In the genomic region with DNA sequence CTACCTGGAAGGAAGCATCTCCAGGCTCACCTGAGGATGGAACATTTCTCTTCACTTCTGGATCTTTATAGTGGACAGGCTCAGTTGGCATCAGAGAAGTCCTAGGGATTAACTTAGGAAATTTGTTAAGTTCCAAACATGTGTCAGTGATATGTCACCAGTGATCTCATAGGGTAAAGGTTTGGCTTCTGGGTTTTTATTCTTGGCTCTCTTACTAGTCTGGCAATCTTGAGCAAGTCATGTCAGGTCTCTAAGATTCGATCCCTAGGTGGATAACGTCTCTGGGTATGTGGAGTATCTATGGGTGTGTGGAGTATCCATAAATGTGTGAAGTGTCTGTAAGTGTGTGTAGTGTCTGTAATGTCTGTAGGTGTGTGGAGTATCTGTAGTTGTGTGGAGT, we compare ENCODE assay signal across 29 mouse cellular contexts.
"Had no signal": no experiment of that assay in that cellular context is flagged by ENCODE, and none has a peak within 500 bp of the region (broad histone marks: within the 10 kb centered on the region; RNA-seq: fewer than 3 reads in every experiment).

No protein-coding gene starts in this region.

- H3K9ac ChIP-seq: embryonic facial prominence, embryonic 12.5 days; embryonic facial prominence, embryonic 13.5 days; embryonic facial prominence, embryonic 15.5 days; forebrain, embryonic 12.5 days; forebrain, embryonic 13.5 days; forebrain, embryonic 15.5 days; forebrain, postnatal 0 days had no signal

- H3K9me3 ChIP-seq: embryonic facial prominence, embryonic 12.5 days; embryonic facial prominence, embryonic 15.5 days; forebrain, embryonic 10.5 days; forebrain, embryonic 12.5 days; forebrain, embryonic 15.5 days had no signal

- H3K27ac ChIP-seq: embryonic facial prominence, embryonic 10.5 days; embryonic facial prominence, embryonic 12.5 days; embryonic facial prominence, embryonic 13.5 days; embryonic facial prominence, embryonic 15.5 days; forebrain, embryonic 10.5 days; forebrain, embryonic 12.5 days; forebrain, embryonic 13.5 days; forebrain, embryonic 15.5 days; gastrocnemius, adult 2 months; heart, adult 2 months had no signal

- H3K4me2 ChIP-seq: embryonic facial prominence, embryonic 12.5 days; embryonic facial prominence, embryonic 13.5 days; embryonic facial prominence, embryonic 15.5 days; forebrain, embryonic 12.5 days; forebrain, embryonic 13.5 days; forebrain, embryonic 15.5 days had no signal

- ATAC-seq: forebrain, embryonic 13.5 days; forebrain, embryonic 14.5 days; forebrain, embryonic 15.5 days; forebrain, embryonic 16.5 days; forebrain, postnatal 0 days had no signal

- H3K27me3 ChIP-seq: embryonic facial prominence, embryonic 12.5 days; embryonic facial prominence, embryonic 13.5 days; embryonic facial prominence, embryonic 15.5 days; forebrain, embryonic 15.5 days had no signal

- DNase-seq: cerebellum, adult 2 months; cerebellum, adult 8-10 months; cerebellum, adult 9-10 months; cerebellum, adult 9-11 months; cerebellum, postnatal 10 days; cerebellum, postnatal 14 days; cerebellum, postnatal 25 days; cerebellum, postnatal 36 days; embryo, embryonic 11 days; forebrain, postnatal 0 days; gastrocnemius, adult 2 months; gastrocnemius, postnatal 10 days; gastrocnemius, postnatal 14 days; gastrocnemius, postnatal 25 days; gastrocnemius, postnatal 36 days; heart, adult 11 months; heart, adult 18-20 months; heart, adult 2 months had no signal

- H3K36me3 ChIP-seq: embryonic facial prominence, embryonic 10.5 days; embryonic facial prominence, embryonic 12.5 days; embryonic facial prominence, embryonic 13.5 days; embryonic facial prominence, embryonic 15.5 days; forebrain, embryonic 10.5 days; forebrain, embryonic 12.5 days; forebrain, embryonic 15.5 days had no signal

- H3K4me3 ChIP-seq: embryonic facial prominence, embryonic 10.5 days; embryonic facial prominence, embryonic 12.5 days; embryonic facial prominence, embryonic 13.5 days; embryonic facial prominence, embryonic 15.5 days; erythroblast, embryonic 14.5 days; forebrain, embryonic 10.5 days; forebrain, embryonic 12.5 days; forebrain, embryonic 13.5 days; forebrain, embryonic 15.5 days; gastrocnemius, adult 2 months; heart, adult 2 months had no signal
